Mouse (Mus musculus): ENCODE measurements at regions not wholly inside any gene's neighbourhood (a gene's known extent, or its start where the extent isn't known, plus 50 kb on each side); places are given as distances from the start of the nearest gene placed in this dataset.

- ATAC-seq (ENCODE audit: insufficient number of reproducible peaks, insufficient read depth, low FRiP score, low read depth), result no peak
- 40% methylated on average over 7 of the region's 7 CpGs for WGBS
- no peak overlapping the region for H3K4me3 ChIP-seq (ENCODE audit: low read depth, low read length)
- no peaks in the 10 kb centered on the region for H3K36me3 ChIP-seq (ENCODE audit: control insufficient read depth, insufficient read depth, low read length)
- no peaks in the 10 kb centered on the region for H3K4me1 ChIP-seq (ENCODE audit: control insufficient read depth, insufficient read depth, low read length)
- H3K4me2 ChIP-seq (replicated peaks; ENCODE audit: low read depth, low read length), result no peak overlapping the region
- no peak overlapping the region for H3K27ac ChIP-seq (ENCODE audit: low read length)
- H3K27me3 ChIP-seq (ENCODE audit: control insufficient read depth, insufficient read depth, low read length), result no peaks in the 10 kb centered on the region
- H3K9me3 ChIP-seq (ENCODE audit: control insufficient read depth, low read depth, low read length), result no peaks in the 10 kb centered on the region
- no peak overlapping the region for H3K9ac ChIP-seq (replicated peaks; ENCODE audit: low read depth, low read length)
Measured at GRCm38 (mm10) chr3:142948771-142949170, 67.0 kb upstream of the Pkn2 start.

GRCm38 (mm10) chr3:142941319-142942024 is 59.7 kb upstream of the Pkn2 start:
- H3K27ac ChIP-seq (ENCODE audit: low read length), result no peak overlapping the region
- no peak overlapping the region for H3K4me2 ChIP-seq (replicated peaks; ENCODE audit: low read depth, low read length)
- no peaks in the 10 kb centered on the region for H3K27me3 ChIP-seq (ENCODE audit: control insufficient read depth, insufficient read depth, low read length)
- no peaks in the 10 kb centered on the region for H3K36me3 ChIP-seq (ENCODE audit: control insufficient read depth, insufficient read depth, low read length)
- ATAC-seq (ENCODE audit: insufficient number of reproducible peaks, insufficient read depth, low FRiP score, low read depth), result no peak
- H3K9ac ChIP-seq (replicated peaks; ENCODE audit: low read depth, low read length), result no peak overlapping the region
- H3K9me3 ChIP-seq (ENCODE audit: control insufficient read depth, low read depth, low read length), result no peaks in the 10 kb centered on the region
- H3K4me3 ChIP-seq (ENCODE audit: low read depth, low read length), result no peak overlapping the region
- WGBS, result 45% methylated on average over 6 of the region's 6 CpGs
- no peaks in the 10 kb centered on the region; the same call in 1 of the 2 replicates for H3K4me1 ChIP-seq (ENCODE audit: control insufficient read depth, insufficient read depth, low read length)

- no peaks in the 10 kb centered on the region for H3K36me3 ChIP-seq (ENCODE audit: control insufficient read depth, insufficient read depth, low read length)
- H3K4me3 ChIP-seq (ENCODE audit: low read depth, low read length), result no peak overlapping the region
- ATAC-seq (ENCODE audit: insufficient number of reproducible peaks, insufficient read depth, low FRiP score, low read depth), result no peak
- H3K9me3 ChIP-seq (ENCODE audit: control insufficient read depth, low read depth, low read length), result no peaks in the 10 kb centered on the region
- no peaks in the 10 kb centered on the region; the same call in 1 of the 2 replicates for H3K4me1 ChIP-seq (ENCODE audit: control insufficient read depth, insufficient read depth, low read length)
- no peaks in the 10 kb centered on the region for H3K27me3 ChIP-seq (ENCODE audit: control insufficient read depth, insufficient read depth, low read length)
- H3K27ac ChIP-seq (ENCODE audit: low read length), result no peak overlapping the region
- no peak overlapping the region for H3K9ac ChIP-seq (replicated peaks; ENCODE audit: low read depth, low read length)
- WGBS, result 76% methylated on average over 5 of the region's 5 CpGs
- H3K4me2 ChIP-seq (replicated peaks; ENCODE audit: low read depth, low read length), result no peak overlapping the region
Measured at GRCm38 (mm10) chr3:142940874-142941273, 59.1 kb upstream of the Pkn2 start.

GRCm38 (mm10) chr3:142939773-142940172 is 58.0 kb upstream of the Pkn2 start:
- Histone ChIP-seq H3K4me3 (ENCODE audit: low read depth, low read length) (no peak overlapping the region), H3K27me3 (ENCODE audit: control insufficient read depth, insufficient read depth, low read length) (no peaks in the 10 kb centered on the region), H3K9ac (replicated peaks; ENCODE audit: low read depth, low read length) (no peak overlapping the region), H3K27ac (ENCODE audit: low read length) (no peak overlapping the region), H3K9me3 (ENCODE audit: control insufficient read depth, low read depth, low read length) (no peaks in the 10 kb centered on the region), H3K4me2 (replicated peaks; ENCODE audit: low read depth, low read length) (no peak overlapping the region), H3K36me3 (ENCODE audit: control insufficient read depth, insufficient read depth, low read length) (no peaks in the 10 kb centered on the region), H3K4me1 (ENCODE audit: control insufficient read depth, insufficient read depth, low read length) (no peaks in the 10 kb centered on the region; the same call in 1 of the 2 replicates)
- ATAC-seq (ENCODE audit: insufficient number of reproducible peaks, insufficient read depth, low FRiP score, low read depth), result no peak
- WGBS, result 34% methylated on average over 1 of the region's 1 CpGs

- Histone ChIP-seq H3K4me1 (ENCODE audit: control insufficient read depth, insufficient read depth, low read length) (no peaks in the 10 kb centered on the region), H3K36me3 (ENCODE audit: control insufficient read depth, insufficient read depth, low read length) (no peaks in the 10 kb centered on the region), H3K4me2 (replicated peaks; ENCODE audit: low read depth, low read length) (no peak overlapping the region), H3K27ac (ENCODE audit: low read length) (no peak overlapping the region), H3K9ac (replicated peaks; ENCODE audit: low read depth, low read length) (no peak overlapping the region), H3K4me3 (ENCODE audit: low read depth, low read length) (no peak overlapping the region), H3K27me3 (ENCODE audit: control insufficient read depth, insufficient read depth, low read length) (no peaks in the 10 kb centered on the region), H3K9me3 (ENCODE audit: control insufficient read depth, low read depth, low read length) (no peaks in the 10 kb centered on the region)
- ATAC-seq (ENCODE audit: insufficient number of reproducible peaks, insufficient read depth, low FRiP score, low read depth), result no peak
- WGBS, result 56% methylated on average over 5 of the region's 5 CpGs
Measured at GRCm38 (mm10) chr3:142935949-142936348, 54.1 kb upstream of the Pkn2 start.

- Histone ChIP-seq H3K27me3 (ENCODE audit: control insufficient read depth, insufficient read depth, low read length) (no peaks in the 10 kb centered on the region), H3K9me3 (ENCODE audit: control insufficient read depth, low read depth, low read length) (no peaks in the 10 kb centered on the region), H3K4me1 (ENCODE audit: control insufficient read depth, insufficient read depth, low read length) (no peaks in the 10 kb centered on the region), H3K9ac (replicated peaks; ENCODE audit: low read depth, low read length) (no peak overlapping the region), H3K4me2 (replicated peaks; ENCODE audit: low read depth, low read length) (no peak overlapping the region), H3K4me3 (ENCODE audit: low read depth, low read length) (no peak overlapping the region), H3K27ac (ENCODE audit: low read length) (no peak overlapping the region), H3K36me3 (ENCODE audit: control insufficient read depth, insufficient read depth, low read length) (no peaks in the 10 kb centered on the region)
- no peak for ATAC-seq (ENCODE audit: insufficient number of reproducible peaks, insufficient read depth, low FRiP score, low read depth)
- 87% methylated on average over 5 of the region's 5 CpGs for whole genome bisulfite sequencing
Measured at GRCm38 (mm10) chr3:142934326-142934725, 52.5 kb upstream of the Pkn2 start.

- 63% methylated on average over 5 of the region's 5 CpGs for WGBS
- Histone ChIP-seq H3K4me2 (replicated peaks; ENCODE audit: low read depth, low read length) (no peak overlapping the region), H3K9ac (replicated peaks; ENCODE audit: low read depth, low read length) (no peak overlapping the region), H3K27me3 (ENCODE audit: control insufficient read depth, insufficient read depth, low read length) (no peaks in the 10 kb centered on the region), H3K27ac (ENCODE audit: low read length) (no peak overlapping the region), H3K9me3 (ENCODE audit: control insufficient read depth, low read depth, low read length) (no peaks in the 10 kb centered on the region), H3K4me3 (ENCODE audit: low read depth, low read length) (no peak overlapping the region), H3K4me1 (ENCODE audit: control insufficient read depth, insufficient read depth, low read length) (no peaks in the 10 kb centered on the region), H3K36me3 (ENCODE audit: control insufficient read depth, insufficient read depth, low read length) (no peaks in the 10 kb centered on the region)
- no peak for ATAC-seq (ENCODE audit: insufficient number of reproducible peaks, insufficient read depth, low FRiP score, low read depth)
Measured at GRCm38 (mm10) chr3:142933684-142934259, 52.0 kb upstream of the Pkn2 start.

Measured in stomach, embryonic 14.5 days (tissue).